Mouse (Mus musculus) limb, embryonic 14.5 days (tissue): ENCODE results near the gene Il17a. TPM values are rescaled to one million over a fixed set of nuclear protein-coding genes. Genes with fewer than 3 reads are reported as not detected.

Experiments
- ATAC-seq: fragments of 200-750 bp; cut with Nextera tagmentation; 2 replicates; pipeline ENCODE4 v1.8.0; 2017; ENCODE audit warnings: low read depth, moderate number of reproducible peaks, moderate TSS enrichment; ENCODE audit not compliant: low FRiP score
- DNase-seq: peaks from one replicate; pipeline ENCODE4 v3.0.0-alpha.2; 2015; ENCODE audit warnings: low spot score
- H3K27ac ChIP-seq: fragments of 300-500 bp; sonication (generic); replicated peaks from 2 replicates; pipeline ENCODE4 v1.5.1; 2014; ENCODE audit warnings: low read depth, mild to moderate bottlenecking, low read length, moderate library complexity, mixed read lengths
- H3K27me3 ChIP-seq: fragments of 300-500 bp; sonication (generic); 2 replicates; pipeline ENCODE4 v1.6.1; 2014; ENCODE audit warnings: low read length, mixed read lengths; ENCODE audit not compliant: control insufficient read depth, insufficient read depth
- H3K36me3 ChIP-seq: fragments of 300-500 bp; sonication (generic); 2 replicates; pipeline ENCODE4 v1.6.1; 2014; ENCODE audit warnings: mild to moderate bottlenecking, low read length, moderate library complexity, mixed read lengths; ENCODE audit not compliant: control insufficient read depth, insufficient read depth
- H3K4me1 ChIP-seq: fragments of 300-500 bp; sonication (generic); 2 replicates; pipeline ENCODE4 v1.6.1; 2014; ENCODE audit warnings: antibody characterized with exemption, low read length, mixed read lengths; ENCODE audit not compliant: control insufficient read depth, insufficient read depth
- H3K4me2 ChIP-seq: fragments of 300-500 bp; sonication (generic); replicated peaks from 2 replicates; pipeline ENCODE4 v1.6.1; 2014; ENCODE audit warnings: low read depth, mild to moderate bottlenecking, low read length, moderate library complexity; ENCODE audit not compliant: severe bottlenecking
- H3K4me3 ChIP-seq: fragments of 300-500 bp; sonication (generic); replicated peaks from 2 replicates; pipeline ENCODE4 v1.5.1; 2014; ENCODE audit warnings: low read length
- H3K9ac ChIP-seq: fragments of 300-500 bp; sonication (generic); 2 replicates; pipeline ENCODE4 v1.6.1; 2014; ENCODE audit warnings: mild to moderate bottlenecking, low read depth, low read length, moderate library complexity; ENCODE audit not compliant: severe bottlenecking
- H3K9me3 ChIP-seq: fragments of 300-500 bp; sonication (generic); 2 replicates; pipeline ENCODE4 v1.6.1; 2016; ENCODE audit warnings: low read length; ENCODE audit not compliant: control insufficient read depth
- POLR2A ChIP-seq: fragments of 200-500 bp; IDR thresholded peaks from 2 replicates; pipeline ENCODE4 v1.8.0; 2012; ENCODE audit warnings: inconsistent platforms, mild to moderate bottlenecking, moderate library complexity, borderline replicate concordance; ENCODE audit not compliant: insufficient read depth, insufficient read length; ENCODE audit errors: extremely low read depth
- WGBS: fragments of 180-500 bp; shearing (Covaris S2); extraction: QIAGEN DNeasy Blood & Tissue Kit; methylation state at CpG from one replicate; pipeline ENCODE4 v1.1.7; 2014; 5-methylcytosine and 5-hydroxymethylcytosine counted together
- polyA plus RNA-seq, 2 experiments: library from polyadenylated mRNA; depleted of rRNA in 1 of 2; stranded (reverse) in 1 of 2; unstranded in 1 of 2; fragments of >200 nt; fragmentation: Nextera tagmentation in 1 of 2; extraction: Ambion mirVana in 1 of 2; gene quantifications; 2 replicates each; pipeline versions ENCODE4 v1.2.1 to v1.2.3; 2012 to 2014

Il17a gene
- polyA plus RNA-seq, 2 experiments = not detected

DNA sequence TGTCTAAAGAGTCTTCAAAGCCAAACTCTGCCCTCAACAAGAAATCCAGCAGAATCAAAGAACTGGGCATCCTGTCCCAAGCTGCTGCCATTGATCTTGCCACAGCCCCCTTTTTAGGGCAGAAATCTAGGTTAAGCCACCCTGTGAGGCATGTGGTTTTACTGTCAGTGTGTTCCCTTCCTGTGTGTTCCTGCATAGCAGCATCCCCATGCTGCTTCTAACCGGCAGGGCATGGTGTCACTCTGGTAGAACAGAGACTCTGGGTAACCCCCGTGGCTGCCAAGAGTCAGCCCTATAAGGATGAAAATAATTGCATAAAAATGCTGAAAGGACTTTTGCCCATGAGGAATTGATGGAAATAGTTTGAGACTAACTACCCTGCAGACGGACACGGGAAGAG, 44.8 kb upstream of the Il17a start:
- 67% methylated on average over 4 of the region's 4 CpGs for WGBS
- Histone ChIP-seq H3K4me1 (no peaks in the 10 kb centered on the region), H3K27ac (no peak overlapping the region), H3K9ac (no peak overlapping the region), H3K4me2 (no peak overlapping the region), H3K36me3 (no peaks in the 10 kb centered on the region), H3K27me3 (no peaks in the 10 kb centered on the region), H3K9me3 (no peaks in the 10 kb centered on the region), H3K4me3 (no peak overlapping the region)
- DNase-seq (no peak), ATAC-seq (peak; percentile 27; the same call in 1 of the 2 replicates)
- TF ChIP-seq POLR2A = no peak

DNA sequence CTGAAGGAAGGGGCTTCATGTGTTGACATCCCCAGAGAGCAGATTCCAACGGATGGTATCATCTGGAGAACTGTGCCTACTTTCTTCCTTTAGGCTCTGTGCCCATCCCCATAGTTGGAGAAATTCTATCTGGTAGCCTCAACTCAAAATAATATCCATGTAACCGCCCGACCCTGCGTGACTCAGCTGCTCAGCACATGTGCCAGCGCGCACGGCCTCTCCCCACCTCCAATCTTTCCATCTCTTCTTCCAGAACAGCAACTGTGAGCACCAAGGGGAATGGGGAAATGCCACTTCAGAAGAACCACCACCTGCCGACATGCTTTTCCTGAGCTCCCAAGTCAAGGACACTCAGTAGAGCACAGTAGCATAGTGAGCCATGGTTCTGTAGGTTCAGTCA, 39.4 kb upstream of the Il17a start:
- H3K9ac ChIP-seq = no peak overlapping the region
- H3K36me3 ChIP-seq = no peaks in the 10 kb centered on the region
- TF ChIP-seq POLR2A = no peak
- ATAC-seq = peak; percentile 47; the same call in 1 of the 2 replicates
- H3K27ac ChIP-seq = no peak overlapping the region
- no peak overlapping the region for H3K4me2 ChIP-seq
- WGBS = 87% methylated on average over 8 of the region's 8 CpGs
- H3K27me3 ChIP-seq = no peaks in the 10 kb centered on the region
- no peaks in the 10 kb centered on the region for H3K4me1 ChIP-seq
- H3K9me3 ChIP-seq = no peaks in the 10 kb centered on the region
- DNase-seq = no peak
- no peak overlapping the region for H3K4me3 ChIP-seq

DNA sequence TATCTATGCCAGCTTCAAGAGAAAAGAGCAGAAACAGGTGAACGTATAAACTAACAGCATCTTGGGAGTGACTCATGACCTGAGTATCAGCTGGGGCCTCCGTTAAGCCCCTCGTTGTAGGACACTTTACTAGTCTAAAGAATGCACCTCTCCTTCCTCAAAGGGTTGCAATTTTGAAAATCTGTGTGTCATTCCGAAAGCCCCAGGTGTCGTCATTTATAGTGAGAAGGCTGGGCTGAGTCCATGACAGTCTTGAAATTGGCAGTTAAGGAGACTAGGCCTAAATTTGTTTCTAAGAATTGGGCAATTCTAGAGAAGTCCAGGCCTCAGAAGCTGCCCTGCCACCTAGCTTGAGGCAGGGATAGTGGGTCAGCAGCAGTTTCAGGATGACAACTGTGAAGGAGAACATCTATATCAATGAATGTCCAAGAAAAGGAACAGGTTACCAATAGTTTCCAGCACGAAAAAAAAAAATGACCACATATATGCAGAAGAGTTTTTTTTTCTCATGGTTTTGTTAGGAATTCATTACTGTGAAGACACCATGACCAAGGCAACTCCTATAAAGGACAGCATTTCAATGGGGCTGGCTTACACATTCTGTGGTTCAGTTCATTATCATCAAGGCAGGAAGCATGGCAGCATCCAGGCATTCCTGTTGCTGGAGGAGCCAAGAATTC, 36.9 kb upstream of the Il17a start:
- Histone ChIP-seq H3K27ac (no peak overlapping the region), H3K36me3 (no peaks in the 10 kb centered on the region), H3K9me3 (no peaks in the 10 kb centered on the region), H3K4me3 (no peak overlapping the region), H3K4me1 (no peaks in the 10 kb centered on the region), H3K27me3 (no peaks in the 10 kb centered on the region), H3K9ac (no peak overlapping the region), H3K4me2 (no peak overlapping the region)
- ATAC-seq = no peak
- WGBS = 83% methylated on average over 6 of the region's 6 CpGs
- TF ChIP-seq POLR2A = no peak
- DNase-seq = no peak

DNA sequence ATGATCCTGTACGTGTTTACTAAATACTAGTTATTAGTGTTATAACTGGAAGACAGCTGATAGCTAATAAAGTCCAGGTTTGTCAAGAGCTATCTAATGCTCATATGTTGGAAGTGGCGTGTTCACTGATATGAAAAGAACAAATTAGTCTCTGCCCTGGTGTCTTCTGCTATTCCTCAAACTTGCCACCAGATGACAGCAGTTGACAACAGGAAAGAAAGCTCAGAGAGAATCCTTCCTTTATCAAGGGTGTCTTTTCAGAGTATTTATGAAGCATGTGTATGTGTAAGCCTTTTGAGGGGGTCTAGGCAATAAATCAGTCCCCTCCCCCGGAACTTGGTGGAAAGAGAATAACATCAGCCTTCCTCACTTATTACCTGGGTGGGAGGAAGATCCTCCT, 30.7 kb upstream of the Il17a start:
- ATAC-seq = no peak
- H3K27ac ChIP-seq = no peak overlapping the region

DNA sequence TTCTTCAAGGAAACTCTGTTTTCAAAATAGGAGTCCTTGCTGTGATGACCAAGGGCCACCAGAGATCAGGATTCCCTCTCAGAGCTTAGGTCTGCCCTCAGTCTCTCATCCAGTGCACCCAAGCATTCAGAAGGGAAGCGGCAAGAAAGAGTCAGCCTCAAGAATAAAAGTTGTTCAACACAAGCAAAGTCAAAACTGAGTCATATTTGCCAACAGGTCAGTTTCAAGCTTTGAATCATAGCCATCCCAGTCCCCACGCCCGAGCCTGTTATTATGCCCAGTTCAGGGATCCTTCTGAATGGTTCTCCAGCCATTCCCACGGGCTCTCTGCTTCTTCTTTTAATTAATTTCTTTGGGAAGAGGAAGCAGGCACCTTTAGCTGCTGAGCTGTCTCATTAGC, 5.9 kb downstream of the Il17a start:
- Histone ChIP-seq H3K27ac (no peak overlapping the region), H3K36me3 (no peaks in the 10 kb centered on the region), H3K4me3 (no peak overlapping the region), H3K27me3 (no peaks in the 10 kb centered on the region), H3K9me3 (no peaks in the 10 kb centered on the region), H3K4me2 (no peak overlapping the region), H3K9ac (no peak overlapping the region), H3K4me1 (no peaks in the 10 kb centered on the region)
- 73% methylated on average over 4 of the region's 4 CpGs for WGBS
- DNase-seq (no peak), ATAC-seq (no peak)
- no peak for TF ChIP-seq POLR2A

More for the DNA sequence above, 30.7 kb upstream of the Il17a start:
- no peak for DNase-seq
- no peak overlapping the region for H3K9ac ChIP-seq
- no peaks in the 10 kb centered on the region for H3K9me3 ChIP-seq
- no peaks in the 10 kb centered on the region for H3K4me1 ChIP-seq
- H3K4me3 ChIP-seq = no peak overlapping the region
- H3K4me2 ChIP-seq = no peak overlapping the region
- 66% methylated on average over 3 of the region's 3 CpGs for WGBS
- H3K27me3 ChIP-seq = no peaks in the 10 kb centered on the region
- no peak for TF ChIP-seq POLR2A
- no peaks in the 10 kb centered on the region for H3K36me3 ChIP-seq

DNA sequence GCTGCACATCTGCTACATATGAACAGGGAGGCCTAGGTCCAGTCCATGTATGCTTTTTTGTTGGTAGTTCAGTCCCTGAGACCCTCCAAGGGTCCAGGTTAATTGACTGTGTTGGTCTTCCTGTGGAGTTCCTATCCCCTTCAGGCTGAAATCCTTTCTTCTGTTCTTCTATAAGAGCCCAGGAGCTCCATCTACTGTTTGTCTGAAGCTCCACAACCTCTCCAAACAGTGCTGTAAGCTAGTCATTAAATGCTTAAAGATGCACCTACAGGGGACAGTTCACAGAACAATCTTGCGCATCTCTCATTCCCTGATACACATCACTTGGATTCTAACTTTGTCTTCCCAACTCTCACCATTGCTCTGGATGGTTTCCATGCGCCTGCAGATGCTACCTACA, 7.8 kb downstream of the Il17a start:
- no peak overlapping the region for H3K4me2 ChIP-seq
- DNase-seq (no peak), ATAC-seq (no peak)
- H3K9me3 ChIP-seq = no peaks in the 10 kb centered on the region
- no peaks in the 10 kb centered on the region for H3K36me3 ChIP-seq
- H3K4me3 ChIP-seq = no peak overlapping the region
- no peak overlapping the region for H3K27ac ChIP-seq
- 90% methylated on average over 2 of the region's 2 CpGs for WGBS
- no peak overlapping the region for H3K9ac ChIP-seq
- no peak for TF ChIP-seq POLR2A
- H3K4me1 ChIP-seq = no peaks in the 10 kb centered on the region
- no peaks in the 10 kb centered on the region for H3K27me3 ChIP-seq
